Mouse (Mus musculus): Measurements from ENCODE around the gene Platr17.
"Not testable (repeated sequence)": the region's sequence is repeated elsewhere in the genome, so short reads cannot be mapped to it uniquely, and the experiment has no call there.

The Platr17 gene

GRCm38 (mm10) chr17:33904835-33905234, at the start of gene Platr17:
Gene Platr17, plus strand, starts transcription at chr17:33905135.
- not testable (repeated sequence) for DNase-seq

DNA sequence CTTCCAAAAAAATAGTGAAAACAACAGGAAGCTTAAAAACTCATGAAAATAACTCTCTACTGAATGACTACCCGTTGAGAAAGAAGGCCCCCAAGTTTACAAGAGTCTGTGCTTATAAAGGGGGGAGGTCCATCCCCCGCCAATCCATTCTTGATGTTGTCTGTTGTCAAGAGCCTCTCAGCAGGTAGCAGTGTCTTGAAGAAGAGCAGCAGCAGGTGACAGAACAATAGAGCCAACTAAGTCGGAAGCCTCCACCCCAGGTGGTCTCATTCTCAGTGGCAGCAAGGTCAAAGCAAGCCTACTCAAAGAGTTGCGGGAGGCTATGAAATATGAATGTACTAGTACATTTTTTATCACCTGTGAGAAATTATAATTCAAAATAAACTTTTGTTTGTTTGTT, 47.1 kb upstream of the Platr17 start:
- no peak for DNase-seq

GRCm38 (mm10) chr17:33865330-33866030, 39.5 kb upstream of the Platr17 start:
- DNase-seq: peak; percentile 24 to 30

DNA sequence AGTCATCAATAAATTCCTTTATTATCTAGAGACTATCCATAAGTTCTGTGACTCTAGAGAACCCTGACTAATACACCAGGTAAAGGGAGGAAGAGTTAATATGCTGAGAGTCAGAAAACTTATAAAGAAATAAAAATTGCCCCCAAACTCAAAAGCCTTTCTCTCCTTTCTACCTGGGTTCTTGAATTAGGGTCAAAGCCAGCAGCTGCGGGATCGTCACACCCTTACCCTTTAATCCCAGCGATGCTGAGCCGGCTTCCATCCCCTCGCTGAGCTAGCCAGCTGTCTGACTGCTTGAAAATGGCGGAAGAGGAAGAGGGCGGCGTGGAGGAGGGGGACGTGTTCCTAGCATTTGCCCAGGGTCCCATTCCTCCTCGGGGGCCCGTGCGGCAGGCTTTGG, 31.4 kb upstream of the Platr17 start, which contains the start of gene Gm7029:
Gene Gm7029, plus strand, starts transcription at position 301 of the 400 bp plus-strand sequence.
- DNase-seq: not testable (repeated sequence)

- DNase-seq: peak; percentile 43 to 50
Measured at GRCm38 (mm10) chr17:33874411-33874810, 30.5 kb upstream of the Platr17 start.

- DNase-seq: peak in 1 of 2 experiments; percentile 24
Measured at GRCm38 (mm10) chr17:33875797-33876196, 29.1 kb upstream of the Platr17 start.

DNA sequence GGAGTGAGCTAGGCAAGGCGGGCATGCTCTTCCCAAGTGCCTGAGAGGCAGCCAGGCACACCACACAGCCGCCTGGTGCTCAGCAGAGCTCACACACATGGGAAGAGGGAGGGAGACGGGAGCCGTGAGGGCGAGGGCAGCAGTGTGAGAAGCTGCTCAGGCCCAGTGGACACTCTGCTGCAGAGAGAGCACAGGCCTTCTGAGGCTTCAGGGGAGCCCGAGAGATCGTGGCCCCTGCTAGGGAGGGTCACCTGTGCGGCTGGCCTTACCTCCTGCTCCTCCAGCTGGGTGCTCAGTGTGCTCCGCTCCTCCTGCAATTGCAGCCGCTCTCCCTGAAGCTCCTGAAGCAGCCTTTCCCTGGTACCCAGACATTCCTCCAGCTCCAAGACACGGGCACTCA, 20.6 kb upstream of the Platr17 start:
- DNase-seq: not testable (repeated sequence)

DNA sequence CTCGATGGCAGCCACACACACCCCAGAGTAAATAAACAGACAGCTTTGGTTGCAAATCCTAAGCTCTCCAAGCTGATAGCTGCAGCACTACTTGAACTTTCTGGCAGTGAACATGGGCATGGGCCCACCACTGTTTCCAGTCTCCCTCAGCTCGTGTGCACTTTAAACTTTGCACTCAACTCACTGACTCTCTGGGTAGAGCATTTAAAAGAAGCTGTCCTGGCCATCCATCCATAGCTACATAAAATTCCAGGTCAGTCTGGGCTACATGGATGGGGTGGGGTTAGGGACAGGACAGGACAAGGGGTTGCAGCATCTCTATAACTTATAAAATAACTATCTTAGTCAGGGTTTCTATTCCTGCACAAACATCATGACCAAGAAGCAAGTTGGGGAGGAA, 17.1 kb upstream of the Platr17 start:
- DNase-seq: not testable (repeated sequence)

DNA sequence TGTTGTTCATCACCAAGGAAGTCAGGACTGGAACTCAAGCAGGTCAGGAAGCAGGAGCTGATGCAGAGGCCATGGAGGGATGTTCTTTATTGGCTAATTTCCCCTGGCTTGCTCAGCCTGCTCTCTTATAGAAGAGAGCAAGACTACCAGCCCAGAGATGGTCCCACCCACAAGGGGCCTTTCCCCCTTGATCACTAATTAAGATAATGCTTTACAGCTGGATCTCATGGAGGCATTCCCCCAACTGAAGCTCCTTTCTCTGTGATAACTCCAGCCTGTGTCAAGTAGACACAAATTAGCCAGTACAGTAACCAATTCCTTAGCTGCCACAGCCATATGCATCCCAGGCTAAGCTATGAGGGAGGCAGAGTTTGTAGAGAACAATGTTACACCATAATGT, 16.7 kb upstream of the Platr17 start:
- not testable (repeated sequence) for DNase-seq

DNA sequence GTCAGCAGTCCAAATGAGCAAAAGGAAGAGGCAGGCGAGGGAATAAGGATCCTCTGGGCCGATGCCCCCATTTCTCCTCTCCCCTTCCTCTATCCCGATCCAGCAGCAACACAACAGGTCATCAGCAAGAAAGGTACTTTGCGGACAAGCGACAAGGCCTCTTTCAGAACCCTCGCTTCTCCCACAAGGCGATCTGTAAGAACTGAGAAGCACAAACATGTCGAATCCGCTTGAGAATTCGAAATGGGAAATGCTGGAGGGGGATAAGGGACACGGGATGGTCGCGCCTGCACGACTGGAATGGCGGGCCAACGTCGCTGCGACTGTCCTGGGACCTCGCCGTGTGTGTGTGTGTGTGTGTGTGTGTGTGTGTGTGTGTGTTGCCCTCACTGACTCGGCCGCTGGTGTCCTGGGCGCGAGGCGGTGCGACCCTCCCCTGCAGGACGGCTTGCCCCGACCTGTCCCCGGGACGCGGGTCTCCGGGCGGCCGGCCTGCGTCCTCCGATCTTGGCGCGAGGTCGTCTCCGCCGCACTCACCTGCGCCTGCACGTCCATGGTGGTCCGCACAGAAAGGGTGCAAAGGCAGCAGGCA, 14.9 kb upstream of the Platr17 start:
- not testable (repeated sequence) for DNase-seq

- DNase-seq: peak; percentile 100
Measured at GRCm38 (mm10) chr17:33890533-33891059, 14.3 kb upstream of the Platr17 start, which contains the start of gene Kifc1. Gene Kifc1, minus strand, starts transcription at chr17:33890661.

DNA sequence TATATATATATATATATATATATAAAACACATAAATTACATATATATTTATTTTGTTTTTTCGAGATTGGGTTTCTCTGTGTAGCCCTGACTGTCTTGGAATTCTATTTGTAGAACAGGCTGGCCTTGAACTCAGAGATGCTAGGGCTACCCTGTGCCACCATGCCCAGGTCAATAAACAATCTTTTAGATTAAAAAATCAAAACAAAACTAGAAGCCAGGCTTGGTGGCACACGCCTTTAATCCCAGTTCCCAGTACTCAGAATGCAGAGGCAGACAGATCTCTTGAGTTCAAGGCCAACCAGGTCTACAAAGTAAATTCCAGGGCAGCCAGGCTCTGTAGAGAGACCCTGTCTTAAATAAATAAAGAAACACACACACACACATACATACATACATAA, 13.6 kb upstream of the Platr17 start:
- no peak for DNase-seq

- DNase-seq: not testable (repeated sequence)
Measured at GRCm38 (mm10) chr17:33891892-33892291, 13.0 kb upstream of the Platr17 start.

DNA sequence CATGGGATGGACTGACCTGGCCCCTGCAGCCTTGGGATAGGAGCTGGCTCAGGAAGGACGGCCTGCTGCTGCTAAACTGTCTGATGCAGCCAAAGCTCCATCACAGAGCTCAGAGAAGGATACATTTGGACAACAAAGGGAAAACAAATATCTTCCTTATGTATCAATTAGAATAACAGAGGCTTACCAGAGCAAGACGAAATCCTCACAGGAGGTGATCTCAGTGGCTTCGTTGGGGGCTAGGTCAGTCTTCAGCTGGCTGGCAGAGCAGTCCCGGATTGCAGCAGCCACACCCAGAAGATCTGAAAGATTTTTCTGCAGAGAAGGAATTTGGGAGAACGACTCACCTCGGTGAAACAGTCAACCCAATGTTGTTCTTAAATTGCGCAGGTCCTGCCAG, 12.5 kb upstream of the Platr17 start:
- no peak for DNase-seq

- DNase-seq: not testable (repeated sequence)
Measured at GRCm38 (mm10) chr17:33893011-33893410, 11.9 kb upstream of the Platr17 start.

- DNase-seq: peak; percentile 58 to 63
Measured at GRCm38 (mm10) chr17:33897114-33897794, 7.7 kb upstream of the Platr17 start.

DNA sequence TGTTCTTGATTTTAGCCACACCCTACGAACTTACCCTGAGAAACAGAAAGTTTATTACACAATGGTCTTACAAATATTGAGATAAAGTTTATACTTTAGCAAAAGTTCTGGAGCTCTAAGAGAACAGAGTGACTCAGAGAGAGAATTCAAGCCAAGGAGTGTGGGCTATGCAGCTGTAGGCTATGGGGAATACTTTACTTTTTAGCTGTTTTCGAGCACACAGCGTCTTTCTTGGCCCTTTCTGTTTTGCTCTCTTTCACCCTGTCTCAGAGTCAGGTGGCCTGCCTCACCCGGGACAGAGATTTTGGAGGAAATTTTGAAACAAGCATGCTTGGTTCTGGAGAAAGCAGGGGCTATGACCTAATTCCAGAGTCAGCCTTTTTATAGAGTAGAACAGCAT, 6.7 kb upstream of the Platr17 start:
- not testable (repeated sequence) for DNase-seq

GRCm38 (mm10) chr17:33899642-33900041, 5.3 kb upstream of the Platr17 start:
- DNase-seq: no peak

DNA sequence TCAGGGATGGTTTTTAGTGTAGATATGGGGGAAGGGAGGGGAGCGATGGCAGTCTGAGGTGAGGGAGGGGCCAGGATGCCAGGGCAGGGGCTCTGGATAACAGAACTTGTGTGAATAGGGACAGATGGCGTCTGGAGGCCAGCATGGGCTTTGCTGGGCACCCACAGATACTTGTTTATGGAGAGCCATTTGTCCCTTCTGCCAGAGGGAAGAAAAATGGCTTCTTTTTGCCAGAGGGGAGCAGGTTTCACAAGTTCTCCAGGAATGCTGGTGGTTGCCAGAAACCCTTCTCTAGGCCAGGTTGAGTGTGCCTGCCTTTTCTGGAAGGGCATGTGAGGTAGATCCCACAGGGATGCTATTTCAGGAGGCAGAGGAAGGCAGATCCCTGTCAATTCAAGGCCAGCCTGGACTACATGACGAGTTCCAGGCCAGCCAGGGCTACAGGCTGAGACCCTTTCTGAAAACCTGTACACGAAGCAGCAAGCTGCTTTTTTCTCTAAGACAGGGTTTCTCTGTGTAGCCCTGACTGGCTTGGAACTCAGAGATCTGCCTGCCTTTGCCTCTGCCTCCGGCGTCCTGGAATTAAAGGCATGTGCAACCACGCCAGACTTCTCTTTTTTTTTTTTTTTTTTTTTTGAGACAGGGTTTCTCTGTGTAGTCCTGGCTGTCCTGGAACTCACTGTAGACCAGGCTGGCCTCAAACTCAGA, 4.5 kb upstream of the Platr17 start:
- peak; percentile 53 to 65 for DNase-seq

DNA sequence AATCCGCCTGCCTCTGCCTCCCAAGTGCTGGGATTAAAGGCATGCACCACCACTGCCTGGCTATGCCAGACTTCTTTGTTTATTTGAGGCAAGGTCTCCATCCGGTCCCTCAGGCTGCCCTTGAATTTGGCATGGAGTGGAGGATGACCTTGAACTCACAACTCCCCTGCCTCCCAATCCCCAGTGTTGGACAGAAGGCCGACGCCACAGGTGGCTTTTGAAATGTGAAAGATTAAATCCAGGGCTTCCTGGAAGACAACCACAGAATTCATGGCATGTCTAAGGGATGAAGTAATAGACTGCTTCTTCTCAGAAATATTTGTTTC, 4.0 kb upstream of the Platr17 start:
- DNase-seq: no peak

DNA sequence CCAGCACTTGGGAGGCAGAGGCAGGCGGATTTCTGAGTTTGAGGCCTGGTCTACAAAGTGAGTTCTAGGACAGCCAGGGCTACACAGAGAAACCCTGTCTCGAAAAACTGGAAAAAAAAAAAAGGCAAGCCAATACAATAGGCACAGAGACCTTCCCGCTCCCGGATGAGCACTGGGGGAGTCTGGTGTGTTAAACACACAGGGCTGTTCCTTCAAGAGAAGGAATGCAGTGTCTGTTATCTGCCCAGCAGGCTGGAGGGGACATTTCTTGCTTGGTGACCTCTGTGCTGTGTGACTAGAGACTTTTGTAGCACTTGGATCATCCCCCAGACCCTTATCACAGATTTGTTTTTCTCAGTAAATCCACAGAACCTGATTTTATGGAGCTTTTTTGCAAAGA, 3.3 kb upstream of the Platr17 start:
- no peak for DNase-seq

GRCm38 (mm10) chr17:33902079-33902478, 2.9 kb upstream of the Platr17 start:
- DNase-seq: no peak

DNA sequence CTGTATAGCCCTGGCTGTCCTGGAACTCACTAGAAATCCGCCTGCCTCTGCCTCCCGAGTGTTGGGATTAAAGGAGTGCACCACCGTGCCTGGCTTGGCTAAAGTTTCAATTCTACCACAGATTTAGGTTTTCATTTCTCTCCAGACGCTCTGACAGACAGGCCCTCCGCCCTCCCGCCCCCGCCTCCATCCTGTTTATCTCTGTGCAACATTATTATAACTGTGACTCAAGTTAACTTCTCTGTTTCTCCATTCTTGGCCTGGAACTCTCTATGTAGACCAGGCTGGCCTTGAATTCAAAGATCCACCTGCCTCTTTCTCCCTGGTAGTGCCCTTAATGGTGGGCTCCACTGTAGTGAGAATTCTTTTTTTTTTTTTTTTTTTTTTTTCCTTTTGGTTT, 2.4 kb upstream of the Platr17 start:
- DNase-seq: no peak
